Mouse (Mus musculus) thymus, postnatal 10 days (tissue): ENCODE results near the gene Tob1.
A peak's percentile ranks its signal among the peaks of the same experiment; 100 is the strongest.

Experiments used
- DNase-seq, 2 experiments: peaks; one replicate each; pipeline ENCODE4 v3.0.0; 2021; ENCODE audit warnings: low spot score in 2 of 2

The Tob1 gene

GRCm38 (mm10) chr11:94198405-94199146, 12.7 kb upstream of the Tob1 start:
- no peak for DNase-seq

DNA sequence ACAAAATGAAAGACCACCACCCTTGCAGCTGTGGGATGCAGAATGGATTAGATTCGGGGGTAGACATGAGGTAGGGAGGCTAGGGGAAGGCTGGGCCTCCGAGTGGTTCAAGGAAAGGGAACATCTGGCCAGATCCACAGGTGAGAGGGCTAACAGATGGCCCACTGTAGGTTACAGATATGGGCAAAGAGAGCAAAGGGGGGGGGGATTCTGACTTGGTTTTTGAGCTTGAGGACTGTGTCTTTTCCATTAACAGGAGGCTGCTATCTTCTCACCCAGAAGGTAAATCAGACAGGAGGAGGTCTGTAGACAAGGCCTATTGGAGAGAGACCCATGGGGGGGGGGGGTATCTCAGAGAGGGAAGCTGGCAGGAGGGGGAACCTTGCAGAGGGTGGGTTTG, 11.5 kb upstream of the Tob1 start:
- no peak for DNase-seq

DNA sequence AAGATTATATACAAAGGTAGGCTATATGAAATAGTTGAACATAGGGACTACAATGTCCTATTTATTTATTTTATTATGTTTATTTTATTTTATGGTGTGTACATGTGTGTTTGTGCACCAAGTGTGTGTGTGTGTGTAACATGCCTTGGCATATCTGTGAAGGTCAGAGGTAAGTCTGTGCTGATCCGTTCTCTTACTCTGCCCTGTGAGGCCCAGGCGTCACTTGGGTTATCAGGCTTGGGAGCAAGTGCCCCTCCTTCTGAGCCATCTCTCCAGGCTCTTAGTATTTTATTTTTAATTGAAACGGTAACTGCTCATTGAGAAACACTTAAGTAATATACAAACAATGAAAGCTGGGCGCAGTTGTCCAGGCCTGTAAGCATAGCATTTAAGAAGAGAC, 10.8 kb upstream of the Tob1 start:
- DNase-seq, result no peak

DNA sequence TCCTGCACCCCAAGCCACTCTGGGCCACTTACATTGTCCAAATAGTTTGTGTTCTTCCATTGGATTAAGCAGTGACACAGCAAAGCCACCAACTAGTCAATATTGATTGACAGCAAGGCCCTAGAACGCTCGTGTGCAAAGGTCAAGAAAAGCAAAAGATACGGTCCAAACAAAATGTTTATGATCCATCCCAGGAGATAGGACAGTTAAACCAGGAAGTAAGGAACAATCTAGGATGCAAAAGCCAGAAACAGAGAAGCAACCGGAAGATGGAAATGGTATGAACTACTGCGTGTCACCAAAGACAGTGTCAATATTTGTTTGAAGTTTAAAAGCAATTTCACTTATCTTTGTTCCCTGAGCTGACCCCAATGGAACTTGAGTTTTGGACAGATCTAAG, 9.1 kb upstream of the Tob1 start:
- no peak for DNase-seq

DNA sequence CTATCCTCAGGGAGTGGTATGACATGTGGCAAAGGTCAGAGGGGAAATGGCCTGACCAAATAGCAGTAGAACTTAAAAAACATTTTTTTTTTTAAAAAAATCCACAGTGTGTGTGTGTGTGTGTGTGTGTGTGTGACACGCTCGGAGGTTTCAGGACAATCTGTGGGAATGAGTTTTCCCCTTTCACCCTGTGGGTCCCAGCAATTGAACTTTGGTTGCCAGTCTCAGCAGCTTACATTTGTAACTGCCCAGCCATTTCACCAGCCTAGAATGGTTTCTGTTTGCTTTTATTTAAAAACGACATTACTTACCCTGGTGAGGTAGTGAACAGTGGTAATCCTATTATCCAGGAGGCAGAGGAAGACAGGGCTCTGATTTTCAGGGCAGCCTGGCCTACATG, 8.2 kb upstream of the Tob1 start:
- DNase-seq, result no peak

DNA sequence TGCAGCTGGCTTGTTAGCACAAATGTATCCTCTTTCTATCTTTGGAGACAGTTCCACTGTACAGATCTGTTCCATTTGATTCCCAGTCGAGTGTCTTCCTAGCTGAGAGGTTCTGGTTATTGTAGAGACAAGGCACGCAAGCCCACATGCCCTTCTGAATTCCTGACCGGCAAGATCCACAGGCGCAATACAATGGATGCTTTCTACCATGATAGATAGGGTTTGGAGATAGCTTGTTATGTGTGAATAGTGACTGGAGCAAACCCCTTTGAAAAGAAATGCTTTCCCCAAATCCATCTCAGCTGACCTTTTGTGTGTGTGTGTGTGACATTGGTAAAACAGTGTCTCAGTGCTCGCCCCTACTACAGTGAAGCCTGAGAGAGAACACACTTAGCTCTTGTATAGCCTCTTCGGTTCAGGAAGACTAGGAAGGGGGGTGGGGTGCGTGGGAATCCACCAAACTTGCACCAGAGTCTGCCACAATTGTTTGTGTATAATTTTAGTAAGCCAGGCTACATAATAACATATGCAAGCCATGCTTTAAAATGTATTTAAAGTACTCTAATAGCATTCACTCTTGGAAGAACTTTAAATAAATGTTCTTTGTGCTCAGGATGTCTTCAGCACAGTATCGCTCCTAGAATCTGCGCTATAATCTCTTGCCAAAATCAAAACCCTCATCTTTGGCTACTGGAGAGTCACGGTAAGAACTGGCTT, 4.7 kb upstream of the Tob1 start:
- no peak for DNase-seq

- DNase-seq, result no peak
Observed at GRCm38 (mm10) chr11:94208811-94209675, 2.2 kb upstream of the Tob1 start.

- DNase-seq, result no peak
Observed at GRCm38 (mm10) chr11:94209695-94210131, 1.5 kb upstream of the Tob1 start.

- peak; percentile 74 to 86 for DNase-seq
Observed at GRCm38 (mm10) chr11:94210191-94211086, 815 bp upstream of the Tob1 start.

DNA sequence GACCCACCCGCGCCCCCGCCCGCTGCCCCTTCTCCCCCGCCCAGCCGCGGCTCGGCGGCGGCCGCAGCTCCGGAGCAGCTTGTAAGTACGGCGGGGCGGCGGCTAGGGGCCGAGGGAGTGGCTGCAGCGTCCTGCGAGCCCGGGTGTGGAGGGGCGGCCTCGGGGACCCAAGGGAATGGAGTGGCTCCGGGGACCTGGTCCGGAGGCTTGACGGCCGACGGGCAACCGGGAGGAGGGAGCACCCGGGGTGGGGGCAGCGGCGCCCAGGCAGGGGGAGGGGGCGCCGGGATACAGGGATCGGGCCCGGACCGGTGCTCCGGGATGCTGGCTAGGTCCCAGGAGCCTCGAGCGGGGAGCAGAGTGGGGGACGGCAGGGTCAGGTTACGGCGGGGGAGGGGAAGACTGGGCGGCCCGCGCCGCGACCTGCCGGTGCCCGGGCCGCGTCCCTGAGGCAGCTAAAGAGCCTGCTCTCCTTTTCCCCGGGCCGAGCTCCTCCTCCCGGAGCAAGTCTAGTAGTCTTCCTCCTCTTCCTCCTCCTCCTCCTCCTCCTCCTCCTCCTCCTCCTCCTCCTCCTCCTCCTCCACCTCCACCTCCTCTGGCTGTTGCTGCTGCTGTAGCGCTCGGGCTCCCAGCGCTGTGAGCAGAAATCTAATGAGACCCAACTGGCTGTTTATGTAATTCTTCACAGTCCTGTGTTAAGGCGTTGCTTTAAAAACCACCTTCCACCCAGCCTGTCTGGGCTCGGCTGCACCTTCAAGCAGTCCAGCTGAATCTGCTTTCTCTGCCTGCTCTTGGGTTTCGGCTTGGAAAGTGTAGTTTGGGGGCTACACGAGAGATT, 616 bp downstream of the Tob1 start:
- DNase-seq, result peak; percentile 56 to 68

- DNase-seq, result no peak
Observed at GRCm38 (mm10) chr11:94212489-94212836, 1.2 kb downstream of the Tob1 start.

DNA sequence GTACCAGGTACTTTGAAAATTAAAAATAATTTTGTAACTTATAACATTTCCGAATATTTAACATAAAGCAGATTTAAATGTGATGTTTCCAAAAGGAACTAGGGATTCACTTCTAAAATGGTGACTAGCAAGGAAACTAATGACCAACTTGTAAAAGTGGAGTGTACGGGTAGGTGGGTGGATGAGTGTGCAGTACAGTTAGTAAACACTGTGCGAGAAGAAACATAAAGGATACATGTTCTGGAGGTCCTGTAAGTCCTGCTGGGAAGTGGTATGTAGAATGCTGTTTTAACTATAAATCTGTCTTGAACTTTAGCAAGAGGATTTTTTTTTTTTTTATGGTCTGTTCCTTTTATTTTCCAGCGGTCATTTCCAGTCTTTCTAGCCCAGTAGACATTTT, 1.7 kb downstream of the Tob1 start:
- no peak for DNase-seq

DNA sequence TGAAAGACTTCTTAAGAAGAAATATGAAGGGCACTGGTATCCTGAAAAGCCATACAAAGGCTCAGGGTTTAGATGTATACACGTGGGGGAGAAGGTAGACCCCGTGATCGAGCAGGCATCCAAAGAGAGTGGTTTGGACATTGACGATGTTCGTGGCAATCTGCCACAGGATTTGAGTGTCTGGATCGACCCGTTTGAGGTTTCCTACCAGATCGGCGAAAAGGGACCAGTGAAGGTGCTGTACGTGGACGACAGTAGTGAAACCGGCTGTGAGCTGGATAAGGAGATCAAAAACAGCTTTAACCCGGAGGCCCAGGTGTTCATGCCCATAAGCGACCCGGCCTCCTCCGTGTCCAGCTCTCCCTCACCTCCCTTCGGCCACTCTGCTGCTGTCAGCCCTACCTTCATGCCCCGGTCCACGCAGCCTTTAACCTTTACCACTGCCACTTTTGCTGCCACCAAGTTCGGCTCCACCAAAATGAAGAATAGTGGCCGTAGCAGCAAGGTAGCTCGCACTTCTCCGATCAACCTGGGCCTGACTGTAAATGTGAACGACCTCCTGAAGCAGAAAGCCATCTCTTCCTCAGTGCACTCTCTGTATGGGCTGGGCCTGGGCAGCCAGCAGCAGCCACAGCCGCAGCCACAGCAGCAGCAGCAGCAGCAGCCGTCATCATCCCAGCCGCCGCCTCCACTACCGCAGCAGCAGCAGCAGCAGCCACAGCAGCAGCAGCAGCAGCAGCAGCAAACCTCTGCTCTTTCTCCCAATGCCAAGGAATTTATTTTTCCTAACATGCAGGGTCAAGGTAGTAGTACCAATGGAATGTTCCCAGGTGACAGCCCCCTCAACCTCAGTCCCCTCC, 2.7 kb downstream of the Tob1 start:
- DNase-seq, result no peak

GRCm38 (mm10) chr11:94215581-94215980, 4.3 kb downstream of the Tob1 start:
- DNase-seq, result no peak

DNA sequence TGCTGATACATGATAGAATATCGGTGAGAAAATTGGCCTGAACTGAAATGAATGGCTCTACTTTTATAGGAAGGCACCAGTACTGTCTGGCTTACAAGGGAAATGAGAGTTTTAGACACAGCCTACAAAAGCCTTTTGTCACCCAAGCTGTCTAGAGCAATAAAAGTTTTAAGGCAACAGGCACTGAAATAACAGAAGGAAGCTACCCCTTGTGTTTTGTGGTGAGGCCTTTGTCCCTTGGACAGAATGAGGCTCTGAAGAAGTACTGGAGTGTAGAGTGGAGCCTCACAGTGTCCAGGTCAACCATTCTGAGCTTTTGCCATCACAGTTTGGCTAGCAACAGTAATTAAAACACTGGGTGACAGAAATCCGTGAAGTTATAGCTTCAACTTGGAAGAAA, 5.0 kb downstream of the Tob1 start:
- DNase-seq, result no peak

DNA sequence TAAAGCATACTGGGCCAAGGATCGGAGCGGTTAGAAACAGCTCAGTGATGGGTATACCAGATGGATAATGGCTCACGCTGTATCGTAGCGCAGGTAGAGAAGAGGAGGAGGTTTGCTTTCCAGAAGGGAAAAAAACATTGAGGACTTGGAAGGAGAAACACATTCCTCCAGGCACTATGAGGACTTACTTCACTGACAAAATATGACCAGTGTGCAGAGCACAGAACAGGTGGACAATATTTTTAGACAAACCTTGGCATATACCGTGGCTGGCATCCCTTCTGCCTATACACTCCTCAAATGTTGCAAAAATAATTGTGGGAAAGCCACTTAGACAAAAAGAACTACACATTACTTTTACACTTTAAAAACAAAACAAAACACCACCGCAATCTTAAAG, 10.0 kb downstream of the Tob1 start:
- DNase-seq, result no peak

DNA sequence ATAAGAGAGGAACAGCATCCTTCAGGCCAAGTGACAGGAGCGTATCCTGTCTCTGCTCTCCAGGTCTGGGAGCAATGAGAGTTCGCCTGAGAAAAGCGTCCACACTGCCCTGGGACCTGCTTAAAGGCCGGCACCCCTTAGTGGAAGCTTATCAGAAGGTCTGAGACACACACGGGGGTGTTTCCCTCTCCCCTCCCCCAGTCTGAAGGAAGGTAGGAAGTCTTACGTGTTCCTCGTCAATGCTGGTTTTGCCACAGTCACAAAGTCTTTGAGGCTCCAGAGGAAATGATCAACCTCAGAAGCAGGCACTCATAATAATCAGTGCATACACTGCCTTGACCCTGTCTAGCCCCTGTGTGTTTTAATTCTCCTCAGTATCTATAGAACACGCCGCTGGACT, 12.3 kb downstream of the Tob1 start:
- DNase-seq, result no peak

DNA sequence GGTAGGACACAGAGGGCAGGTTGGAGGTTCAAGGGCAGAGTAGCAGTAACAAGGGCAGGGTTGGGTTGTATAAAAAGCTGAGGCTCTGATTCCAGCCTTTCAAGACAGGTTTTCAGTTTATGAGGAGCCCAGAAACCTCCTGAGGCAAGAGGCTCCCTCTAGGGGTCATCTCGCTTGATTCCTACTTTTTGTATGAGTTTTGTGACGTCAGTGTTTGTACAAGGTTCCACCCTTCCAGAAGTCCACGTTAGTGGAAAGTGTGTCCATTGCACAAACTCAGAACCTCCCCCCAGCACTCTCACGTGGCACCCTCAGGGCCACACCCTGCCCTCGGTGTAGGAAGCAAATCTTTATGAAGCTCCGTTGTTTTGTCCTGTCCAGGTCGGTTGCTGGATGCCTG, 14.7 kb downstream of the Tob1 start:
- peak in 1 of 2 experiments; percentile 34 for DNase-seq

- DNase-seq, result no peak
Observed at GRCm38 (mm10) chr11:94228416-94228815, 17.2 kb downstream of the Tob1 start.
